Mouse (Mus musculus): ENCODE measurements around the gene Eps8.

- TF ChIP-seq CTCF (IDR thresholded peaks at IDR 0.05; ENCODE audit: low read depth) (no peak), EP300 (IDR thresholded peaks at IDR 0.05; ENCODE audit: low read depth) (no peak)
Observed at GRCm38 (mm10) chr6:137494801-137495200, 159.9 kb downstream of the Eps8 start.

Data from liver, postnatal 0 days (tissue).